Mouse (Mus musculus) liver, adult 2 months (tissue): ENCODE measurements around the gene Pkn3. TPM values are rescaled to one million over a fixed set of nuclear protein-coding genes. Genes with fewer than 3 reads are reported as not detected.
"Not testable (repeated sequence)": the region's sequence is repeated elsewhere in the genome, so short reads cannot be mapped to it uniquely, and the experiment has no call there.

Source experiments
- DNase-seq: peaks from one replicate; pipeline ENCODE4 v3.0.0-alpha.2; 2011; ENCODE audit warnings: low read depth, low spot score; ENCODE audit errors: extremely low read depth
- H3K27ac ChIP-seq: fragments of 200-500 bp; replicated peaks from 2 replicates; pipeline ENCODE4 v1.5.1; 2012; ENCODE audit warnings: low read depth, mild to moderate bottlenecking, control low read depth, inconsistent platforms, low read length; ENCODE audit not compliant: insufficient read depth
- H3K27me3 ChIP-seq: fragments of 200-500 bp; 2 replicates; pipeline ENCODE4 v1.6.1; 2012; ENCODE audit warnings: mild to moderate bottlenecking, moderate library complexity, low read length, inconsistent platforms; ENCODE audit not compliant: control insufficient read depth, insufficient read depth
- H3K36me3 ChIP-seq: fragments of 200-500 bp; 2 replicates; pipeline ENCODE4 v1.6.1; 2012; ENCODE audit warnings: low read length, inconsistent platforms; ENCODE audit not compliant: control insufficient read depth, insufficient read depth
- H3K4me1 ChIP-seq: fragments of 200-500 bp; 2 replicates; pipeline ENCODE4 v1.6.1; 2011; ENCODE audit warnings: low read length; ENCODE audit not compliant: control insufficient read depth, insufficient read depth
- H3K4me3 ChIP-seq: fragments of 200-500 bp; 2 replicates; pipeline ENCODE4 v1.5.1; 2011; ENCODE audit warnings: low read depth, mild to moderate bottlenecking, control low read depth, low read length, moderate library complexity; ENCODE audit not compliant: insufficient read depth
- H3K79me2 ChIP-seq: fragments of 200-500 bp; 2 replicates; pipeline ENCODE4 v1.6.1; 2012; ENCODE audit warnings: inconsistent platforms, mild to moderate bottlenecking, low read length, moderate library complexity; ENCODE audit not compliant: control insufficient read depth, insufficient read depth
- H3K9ac ChIP-seq: fragments of 200-500 bp; 2 replicates; pipeline ENCODE4 v1.6.1; 2012; ENCODE audit warnings: low read depth, mild to moderate bottlenecking, control low read depth, inconsistent platforms, low read length
- CTCF ChIP-seq: fragments of 200-500 bp; IDR thresholded peaks from 2 replicates; pipeline ENCODE4 v1.5.1; 2011; ENCODE audit warnings: low read depth, low read length, control low read depth
- POLR2A ChIP-seq: fragments of 200-500 bp; IDR thresholded peaks from 2 replicates; pipeline ENCODE4 v1.6.1; 2011; ENCODE audit warnings: low read length, control low read depth; ENCODE audit not compliant: insufficient read depth; ENCODE audit errors: extremely low read depth
- WGBS: fragments of 180-500 bp; shearing (Covaris S2); methylation state at CpG from one replicate; pipeline ENCODE4 v1.1.7; 2018; 5-methylcytosine and 5-hydroxymethylcytosine counted together
- polyA plus RNA-seq: library from polyadenylated mRNA; depleted of rRNA; stranded (reverse); fragments of >200 nt; gene quantifications from 2 replicates; pipeline ENCODE4 v1.2.3, GENCODE M21; 2012
- total RNA-seq: library from RNA; depleted of rRNA; stranded (reverse); fragments of >200 nt; gene quantifications from 2 replicates; pipeline ENCODE4 v1.2.3, GENCODE M21; 2014

Gene Pkn3
- total and polyA plus RNA-seq, 2 experiments = 0.74 to 1.5 TPM

- no peaks in the 10 kb centered on the region for H3K27me3 ChIP-seq
- H3K4me3 ChIP-seq = peak within 1 kb of the TSS; percentile 84
- H3K79me2 ChIP-seq = peaks cover 3% of the 10 kb centered on the region; the same call in 1 of the 2 replicates
- no peak for TF ChIP-seq CTCF
- peak; percentile 91 for TF ChIP-seq POLR2A
- WGBS = 11% methylated on average over 31 of the region's 31 CpGs
- peaks cover 6% of the 10 kb centered on the region for H3K4me1 ChIP-seq
- DNase-seq = peak; percentile 89
- H3K27ac ChIP-seq = peak within 1 kb of the TSS; percentile 77
- no peaks in the 10 kb centered on the region for H3K36me3 ChIP-seq
- peak within 1 kb of the TSS; percentile 91 for H3K9ac ChIP-seq
Observed at GRCm38 (mm10) chr2:30124472-30125274, 47.2 kb downstream of the Pkn3 start, which contains the start of gene Zer1. Gene Zer1 (minus strand): TSS chr2:30124585.

DNA sequence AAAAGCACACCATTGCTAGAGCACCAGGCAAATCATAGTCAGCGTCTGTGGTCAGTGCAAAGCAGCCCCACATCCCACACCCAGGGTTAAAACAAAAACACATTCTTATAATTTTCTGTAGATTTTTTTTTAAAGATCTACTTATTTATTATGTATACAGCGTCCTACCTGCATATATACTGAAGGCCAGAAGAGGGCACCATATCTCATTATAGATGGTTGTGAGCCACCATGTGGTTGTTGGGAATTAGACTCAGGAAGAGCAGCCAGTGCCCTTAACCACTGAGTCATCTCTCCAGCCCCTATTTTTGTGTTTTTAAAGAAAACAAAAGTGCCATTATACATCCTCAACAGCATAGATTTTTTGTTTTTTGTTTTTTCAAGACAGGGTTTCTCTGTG lies 51.3 kb downstream of the Pkn3 start:
- no peak overlapping the region for H3K27ac ChIP-seq
- H3K4me1 ChIP-seq = peaks cover 8% of the 10 kb centered on the region; the same call in 1 of the 2 replicates
- 53% methylated on average over 2 of the region's 2 CpGs for WGBS
- TF ChIP-seq POLR2A = no peak
- TF ChIP-seq CTCF = peak; percentile 17; the same call in 1 of the 2 replicates
- H3K4me3 ChIP-seq = no peak overlapping the region
- H3K27me3 ChIP-seq = no peaks in the 10 kb centered on the region
- no peaks in the 10 kb centered on the region for H3K79me2 ChIP-seq
- no peaks in the 10 kb centered on the region for H3K36me3 ChIP-seq
- DNase-seq = peak; percentile 55
- no peak overlapping the region for H3K9ac ChIP-seq

GRCm38 (mm10) chr2:30130156-30130555 lies 52.7 kb downstream of the Pkn3 start:
- Histone ChIP-seq H3K4me3 (no peak overlapping the region), H3K27ac (peak overlapping the region; percentile 8), H3K9ac (no peak overlapping the region), H3K27me3 (no peaks in the 10 kb centered on the region), H3K36me3 (no peaks in the 10 kb centered on the region), H3K4me1 (peaks cover 8% of the 10 kb centered on the region; the same call in 1 of the 2 replicates), H3K79me2 (peaks cover 3% of the 10 kb centered on the region; the same call in 1 of the 2 replicates)
- DNase-seq = peak; percentile 74
- no peak for TF ChIP-seq CTCF
- TF ChIP-seq POLR2A = no peak
- WGBS = 37% methylated on average over 4 of the region's 4 CpGs

DNA sequence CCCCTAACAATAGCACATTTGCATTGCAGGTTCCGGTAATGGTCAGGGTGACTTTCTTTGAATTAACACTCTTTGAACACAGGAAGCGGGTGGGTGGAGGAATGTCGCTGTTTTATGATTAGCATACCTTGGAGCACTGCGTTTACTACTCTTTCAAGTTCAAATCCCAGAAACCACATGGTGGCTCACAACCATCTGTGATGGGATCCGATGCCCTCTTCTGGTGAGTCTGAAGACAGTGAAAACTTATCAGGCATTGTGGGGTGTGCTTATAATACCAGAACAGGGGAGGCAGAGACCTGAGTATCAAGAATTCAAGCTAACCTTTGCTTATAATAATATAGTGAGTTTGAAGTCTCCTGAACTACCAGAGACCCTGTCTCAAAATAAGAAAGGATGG lies 53.8 kb downstream of the Pkn3 start:
- DNase-seq = not testable (repeated sequence)
- WGBS = 81% methylated on average over 5 of the region's 5 CpGs

DNA sequence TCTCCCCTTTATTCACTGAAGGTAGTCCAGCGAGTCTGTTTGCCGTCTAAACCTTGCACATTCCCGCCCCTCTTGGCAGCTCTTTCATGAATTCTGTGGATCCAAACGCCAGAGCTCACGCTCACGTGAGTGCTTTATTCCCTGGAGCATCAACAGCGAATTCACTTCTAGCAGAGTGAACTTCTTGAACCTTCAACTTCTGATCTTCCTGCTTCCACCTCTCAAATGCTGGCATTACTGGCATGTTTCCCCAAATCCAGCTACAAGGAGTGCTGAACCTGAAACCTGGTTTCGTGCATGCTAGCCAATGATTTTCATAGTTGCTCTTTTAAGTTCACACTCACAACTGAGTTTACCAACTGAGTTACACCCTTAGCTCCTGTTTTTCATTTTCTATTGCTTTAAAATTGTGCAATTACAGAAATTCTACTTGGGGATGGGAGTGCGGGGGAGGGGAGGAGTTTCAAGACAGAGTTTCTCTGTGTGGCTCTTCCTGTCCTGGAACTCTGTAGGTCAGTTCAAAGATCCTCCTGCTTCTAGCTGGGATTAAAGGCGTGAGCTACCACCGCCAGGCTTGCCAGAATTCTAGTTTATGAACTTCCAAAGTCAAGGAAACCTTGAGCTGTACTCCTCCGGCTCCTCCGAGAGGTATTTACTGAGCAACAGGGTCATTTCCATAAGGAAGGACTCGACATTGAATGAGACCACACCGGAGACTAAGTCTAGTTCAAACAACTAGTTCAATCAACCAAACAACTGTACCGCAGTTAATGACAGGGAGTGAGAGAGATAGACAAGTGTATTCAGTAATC lies 55.5 kb downstream of the Pkn3 start:
- DNase-seq = peak; percentile 83
- no peaks in the 10 kb centered on the region for H3K27me3 ChIP-seq
- WGBS = 1% methylated on average over 16 of the region's 16 CpGs
- peak overlapping the region; percentile 67 for H3K9ac ChIP-seq
- peaks cover 13% of the 10 kb centered on the region for H3K79me2 ChIP-seq
- peaks cover 14% of the 10 kb centered on the region for H3K36me3 ChIP-seq
- peak overlapping the region; percentile 92 for H3K4me3 ChIP-seq
- peak overlapping the region; percentile 92 for H3K27ac ChIP-seq
- TF ChIP-seq POLR2A (no peak), CTCF (no peak)
- H3K4me1 ChIP-seq = peaks cover 11% of the 10 kb centered on the region; the same call in 1 of the 2 replicates

More for the DNA sequence above, 53.8 kb downstream of the Pkn3 start:
- H3K4me3 ChIP-seq, H3K36me3 ChIP-seq, H3K27me3 ChIP-seq, H3K9ac ChIP-seq, H3K79me2 ChIP-seq, H3K27ac ChIP-seq: not testable (repeated sequence)
- H3K4me1 ChIP-seq = peaks cover 11% of the 10 kb centered on the region; the same call in 1 of the 2 replicates
